Mouse (Mus musculus) left cerebral cortex, adult 9 months (tissue): ENCODE measurements around the gene Mamstr.

Experiments
- DNase-seq, 2 experiments: peaks; one replicate each; pipeline ENCODE4 v3.0.0; 2022; ENCODE audit warnings: low spot score in 2 of 2

The Mamstr gene

GRCm38 (mm10) chr7:45628364-45629294 is 11.1 kb upstream of the Mamstr start:
- DNase-seq = peak in 1 of 2 experiments; percentile 82

- no peak for DNase-seq
These were observed 9.5 kb upstream of the Mamstr start for GRCm38 (mm10) chr7:45630064-45630907.

GRCm38 (mm10) chr7:45632499-45632898 is 7.3 kb upstream of the Mamstr start:
- DNase-seq = no peak

GRCm38 (mm10) chr7:45634946-45635681 is 4.7 kb upstream of the Mamstr start:
- no peak for DNase-seq

GRCm38 (mm10) chr7:45635711-45636688 is 3.8 kb upstream of the Mamstr start:
- no peak for DNase-seq

GRCm38 (mm10) chr7:45637710-45638109 is 2.1 kb upstream of the Mamstr start:
- no peak for DNase-seq

- peak; percentile 94 to 97 for DNase-seq
These were observed 965 bp upstream of the Mamstr start for GRCm38 (mm10) chr7:45638623-45639401.

- DNase-seq = no peak
These were observed 597 bp downstream of the Mamstr start for GRCm38 (mm10) chr7:45640191-45640957.

GRCm38 (mm10) chr7:45641391-45642040 is 1.7 kb downstream of the Mamstr start:
- no peak for DNase-seq

GRCm38 (mm10) chr7:45642083-45642482 is 2.3 kb downstream of the Mamstr start:
- DNase-seq = no peak

GRCm38 (mm10) chr7:45642503-45643255 is 2.9 kb downstream of the Mamstr start:
- DNase-seq = no peak

- DNase-seq = peak; percentile 95 to 96
These were observed 3.8 kb downstream of the Mamstr start for GRCm38 (mm10) chr7:45643441-45644178.

GRCm38 (mm10) chr7:45644183-45644582 is 4.4 kb downstream of the Mamstr start:
- peak; percentile 71 to 81 for DNase-seq

GRCm38 (mm10) chr7:45644872-45645590 is 5.3 kb downstream of the Mamstr start:
- DNase-seq = no peak

- DNase-seq = no peak
These were observed 5.8 kb downstream of the Mamstr start for GRCm38 (mm10) chr7:45645591-45645971.

GRCm38 (mm10) chr7:45646671-45647070 is 6.9 kb downstream of the Mamstr start:
- no peak for DNase-seq
